In the genomic region with DNA sequence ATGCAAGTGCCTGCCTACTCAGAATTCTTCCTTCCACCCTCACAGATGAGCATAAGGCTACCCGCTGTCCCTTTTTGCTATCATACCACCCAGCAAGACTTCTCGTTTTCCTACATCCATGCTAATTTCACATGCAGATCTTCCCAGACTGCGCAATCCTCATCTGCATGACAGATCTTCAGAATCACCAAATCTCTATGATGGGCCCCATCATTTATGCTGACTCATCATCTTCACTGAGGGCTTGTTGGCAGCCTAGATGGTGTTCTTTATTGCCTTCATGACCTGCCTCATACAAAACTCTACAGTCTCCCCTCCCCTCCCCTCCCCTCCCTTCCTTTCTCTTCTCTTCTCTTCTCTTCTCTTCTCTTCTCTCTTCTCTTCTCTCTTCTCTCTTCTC, we compare ENCODE assay signal across 27 mouse cellular contexts.
"Had no signal": no experiment of that assay in that cellular context is flagged by ENCODE, and none has a peak within 500 bp of the region (broad histone marks: within the 10 kb centered on the region; RNA-seq: fewer than 3 reads in every experiment).

No protein-coding gene starts in this region.

- H3K27me3 ChIP-seq: embryonic facial prominence, embryonic 12.5 days; embryonic facial prominence, embryonic 13.5 days; embryonic facial prominence, embryonic 15.5 days; forebrain, embryonic 12.5 days; forebrain, embryonic 13.5 days; forebrain, embryonic 15.5 days had no signal

- DNase-seq: cerebellum, adult 9-10 months; cerebellum, adult 9-11 months; cerebellum, postnatal 10 days; cerebellum, postnatal 14 days; cerebellum, postnatal 25 days; cerebellum, postnatal 36 days; embryo, embryonic 11 days; forebrain, postnatal 0 days; gastrocnemius, adult 2 months; gastrocnemius, postnatal 10 days; gastrocnemius, postnatal 14 days; gastrocnemius, postnatal 25 days; gastrocnemius, postnatal 36 days; heart, adult 11 months; heart, adult 18-20 months; heart, adult 2 months had no signal

- H3K4me1 ChIP-seq: embryonic facial prominence, embryonic 10.5 days; embryonic facial prominence, embryonic 12.5 days; embryonic facial prominence, embryonic 13.5 days; embryonic facial prominence, embryonic 15.5 days; forebrain, embryonic 10.5 days; forebrain, embryonic 12.5 days; forebrain, embryonic 13.5 days; forebrain, embryonic 15.5 days had no signal

- ATAC-seq: forebrain, embryonic 13.5 days; forebrain, embryonic 14.5 days; forebrain, embryonic 15.5 days; forebrain, embryonic 16.5 days; forebrain, postnatal 0 days had no signal

- H3K4me3 ChIP-seq: embryonic facial prominence, embryonic 10.5 days; embryonic facial prominence, embryonic 12.5 days; embryonic facial prominence, embryonic 13.5 days; embryonic facial prominence, embryonic 15.5 days; erythroblast, embryonic 14.5 days; forebrain, embryonic 10.5 days; forebrain, embryonic 12.5 days; forebrain, embryonic 13.5 days; forebrain, embryonic 15.5 days; gastrocnemius, adult 2 months; heart, adult 2 months had no signal

- H3K36me3 ChIP-seq: embryonic facial prominence, embryonic 10.5 days; embryonic facial prominence, embryonic 12.5 days; embryonic facial prominence, embryonic 13.5 days; embryonic facial prominence, embryonic 15.5 days; forebrain, embryonic 10.5 days; forebrain, embryonic 12.5 days; forebrain, embryonic 15.5 days had no signal

- H3K4me2 ChIP-seq: embryonic facial prominence, embryonic 12.5 days; embryonic facial prominence, embryonic 13.5 days; embryonic facial prominence, embryonic 15.5 days; forebrain, embryonic 12.5 days; forebrain, embryonic 13.5 days; forebrain, embryonic 15.5 days had no signal

- H3K9ac ChIP-seq: embryonic facial prominence, embryonic 12.5 days; embryonic facial prominence, embryonic 13.5 days; embryonic facial prominence, embryonic 15.5 days; forebrain, embryonic 12.5 days; forebrain, embryonic 13.5 days; forebrain, embryonic 15.5 days; forebrain, postnatal 0 days had no signal

- H3K9me3 ChIP-seq: embryonic facial prominence, embryonic 12.5 days; embryonic facial prominence, embryonic 15.5 days; forebrain, embryonic 12.5 days; forebrain, embryonic 13.5 days; forebrain, embryonic 15.5 days had no signal

- H3K27ac ChIP-seq: embryonic facial prominence, embryonic 10.5 days; embryonic facial prominence, embryonic 12.5 days; embryonic facial prominence, embryonic 13.5 days; embryonic facial prominence, embryonic 15.5 days; forebrain, embryonic 10.5 days; forebrain, embryonic 12.5 days; forebrain, embryonic 13.5 days; forebrain, embryonic 15.5 days; gastrocnemius, adult 2 months; heart, adult 2 months had no signal
